Mouse (Mus musculus) myocyte (in vitro differentiated cells): ENCODE data around the gene Gemin4. TPM values are rescaled to one million over a fixed set of nuclear protein-coding genes. Genes with fewer than 3 reads are reported as not detected.
A peak's percentile ranks its signal among the peaks of the same experiment; 100 is the strongest.

ENCODE experiments used
- H3K27me3 ChIP-seq: one replicate; pipeline ENCODE4 v1.6.1; 2011; ENCODE audit not compliant: control insufficient read depth, insufficient read depth, insufficient read length
- H3K36me3 ChIP-seq: one replicate; pipeline ENCODE4 v1.6.1; 2011; ENCODE audit not compliant: control insufficient read depth, insufficient read depth
- H3K4me2 ChIP-seq: one replicate; pipeline ENCODE4 v1.6.1; 2011; ENCODE audit warnings: low read depth, control low read depth
- H3K4me3 ChIP-seq: one replicate; pipeline ENCODE4 v1.5.1; 2011; ENCODE audit warnings: mild to moderate bottlenecking, control low read depth, moderate library complexity
- H3K79me2 ChIP-seq: one replicate; pipeline ENCODE4 v1.6.1; 2011; ENCODE audit not compliant: control insufficient read depth, insufficient read depth
- H3ac ChIP-seq: one replicate; pipeline ENCODE4 v1.6.1; 2011; ENCODE audit not compliant: control insufficient read depth, insufficient read length
- CEBPB ChIP-seq: IDR thresholded peaks from 2 replicates; pipeline ENCODE4 v1.6.1; 2011; ENCODE audit warnings: mild to moderate bottlenecking, moderate library complexity; ENCODE audit not compliant: poor library complexity, insufficient read depth, severe bottlenecking
- E2F4 ChIP-seq: IDR thresholded peaks from one replicate; pipeline ENCODE4 v1.6.1; 2011; ENCODE audit warnings: mild to moderate bottlenecking, control low read depth, moderate library complexity; ENCODE audit not compliant: insufficient read depth
- MAX ChIP-seq: IDR thresholded peaks from one replicate; pipeline ENCODE4 v1.6.1; 2011; ENCODE audit warnings: low read depth, mild to moderate bottlenecking, control low read depth
- MYOD1 ChIP-seq, 3 experiments: IDR thresholded peaks; one replicate each; pipeline ENCODE4 v1.6.1; 2011; ENCODE audit warnings: control low read depth in 2 of 3, low read depth in 2 of 3, mild to moderate bottlenecking in 2 of 3, moderate library complexity in 1 of 3; ENCODE audit not compliant: insufficient read length in 2 of 3, control insufficient read depth in 1 of 3
- MYOG ChIP-seq, 3 experiments: IDR thresholded peaks; one replicate each; pipeline ENCODE4 v1.6.1; 2011; ENCODE audit warnings: control low read depth in 2 of 3, low read depth in 2 of 3, mild to moderate bottlenecking in 2 of 3; ENCODE audit not compliant: insufficient read length in 2 of 3, control insufficient read depth in 1 of 3, insufficient read depth in 1 of 3
- POLR2A ChIP-seq: IDR thresholded peaks from one replicate; pipeline ENCODE4 v1.6.1; 2011; ENCODE audit warnings: low read depth, mild to moderate bottlenecking, control low read depth, moderate library complexity; ENCODE audit not compliant: insufficient read length
- POLR2AphosphoS2 ChIP-seq: IDR thresholded peaks from one replicate; pipeline ENCODE4 v1.6.1; 2011; ENCODE audit warnings: low read depth, control low read depth; ENCODE audit not compliant: insufficient read length
- REST ChIP-seq: IDR thresholded peaks from one replicate; pipeline ENCODE4 v1.6.1; 2011; ENCODE audit warnings: mild to moderate bottlenecking, control low read depth, moderate library complexity; ENCODE audit not compliant: insufficient read depth, insufficient read length
- SRF ChIP-seq: IDR thresholded peaks from one replicate; pipeline ENCODE4 v1.6.1; 2011; ENCODE audit warnings: low read depth; ENCODE audit not compliant: control insufficient read depth, insufficient read length
- TCF12 ChIP-seq: IDR thresholded peaks from one replicate; pipeline ENCODE4 v1.6.1; 2011; ENCODE audit warnings: mild to moderate bottlenecking, control low read depth; ENCODE audit not compliant: poor library complexity, insufficient read depth, severe bottlenecking
- TCF3 ChIP-seq: IDR thresholded peaks from one replicate; pipeline ENCODE4 v1.6.1; 2011; ENCODE audit warnings: low read depth, control low read depth; ENCODE audit not compliant: insufficient read length
- USF1 ChIP-seq: IDR thresholded peaks from one replicate; pipeline ENCODE4 v1.6.1; 2011; ENCODE audit warnings: low read depth, mild to moderate bottlenecking, control low read depth, moderate library complexity
- polyA plus RNA-seq: library from polyadenylated mRNA; unstranded; fragments of >200 nt; fragmentation: generic; extraction: Trizol; gene quantifications from one replicate; pipeline ENCODE4 v1.2.1, GENCODE M21; 2012; ENCODE audit warnings: missing spikeins

Gemin4 gene
- polyA plus RNA-seq, 1 experiment: 10.7 TPM

DNA sequence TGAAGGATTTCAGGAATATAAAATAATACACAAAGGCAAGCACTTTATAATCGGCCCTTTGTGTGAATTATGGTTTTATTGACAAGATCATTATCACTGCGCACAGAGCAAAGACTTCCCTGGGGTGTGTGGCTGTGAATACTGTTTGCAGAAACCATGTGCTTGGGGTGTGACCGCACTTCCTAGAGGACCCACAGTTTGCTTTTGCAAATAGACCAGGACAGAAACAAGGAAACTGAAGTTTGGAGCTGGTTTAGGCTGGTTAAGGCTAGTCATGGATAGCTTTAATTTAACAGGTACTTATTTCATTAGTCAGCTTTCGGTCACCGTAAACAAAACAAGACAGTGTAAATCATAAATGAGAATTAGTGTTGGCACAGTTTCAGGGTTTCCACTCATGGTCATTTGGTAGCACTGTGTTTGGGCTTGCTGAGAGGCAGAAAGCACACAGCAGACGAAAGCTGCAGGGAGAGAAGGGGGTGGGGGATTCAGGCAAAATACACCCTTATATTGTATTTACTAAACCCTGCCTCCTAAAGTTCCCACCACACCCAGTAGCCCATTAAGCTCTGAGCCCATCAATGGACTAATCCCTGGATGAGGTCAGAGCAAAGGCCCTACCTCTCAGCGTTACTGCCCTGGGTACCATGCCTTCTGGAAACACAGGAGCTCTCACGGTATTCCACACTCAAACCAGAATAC is 21.0 kb downstream of the Gemin4 start:
- H3ac ChIP-seq: no peak overlapping the region
- H3K36me3 ChIP-seq: no peaks in the 10 kb centered on the region
- no peak overlapping the region for H3K4me2 ChIP-seq
- no peak overlapping the region for H3K4me3 ChIP-seq
- H3K79me2 ChIP-seq: no peaks in the 10 kb centered on the region
- TF ChIP-seq E2F4 (no peak), REST (no peak), TCF3 (no peak), SRF (no peak), CEBPB (no peak), TCF12 (no peak), POLR2A (no peak), USF1 (no peak), POLR2AphosphoS2 (no peak), MYOD1 (IDR thresholded peaks at IDR 0.05; ENCODE audit: control insufficient read depth in 1 of 3, insufficient read length in 2 of 3, low read depth in 2 of 3) (no peak), MAX (no peak), MYOG (IDR thresholded peaks at IDR 0.05; ENCODE audit: control insufficient read depth in 1 of 3, insufficient read depth in 1 of 3, insufficient read length in 2 of 3, low read depth in 2 of 3) (no peak)
- H3K27me3 ChIP-seq: peaks cover 7% of the 10 kb centered on the region

DNA sequence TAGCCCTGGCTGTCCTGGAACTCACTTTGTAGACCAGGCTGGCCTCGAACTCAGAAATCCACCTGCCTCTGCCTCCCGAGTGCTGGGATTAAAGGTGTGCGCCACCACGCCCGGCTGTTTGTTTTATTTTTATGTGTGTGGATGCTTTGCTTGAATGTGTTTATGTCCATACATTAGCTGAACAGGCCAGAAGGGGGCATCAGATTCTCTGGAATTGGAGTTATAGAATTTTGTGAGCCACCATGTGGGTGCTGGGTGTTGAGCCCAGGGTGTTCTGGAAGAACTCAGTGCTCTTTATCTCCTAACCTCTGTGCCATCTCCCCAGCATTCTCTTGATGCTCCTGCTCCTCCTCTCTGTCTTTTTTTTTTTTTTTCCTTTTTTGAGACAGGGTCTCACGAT is 30.6 kb downstream of the Gemin4 start:
- Histone ChIP-seq H3K4me2 (no peak overlapping the region), H3K27me3 (peaks cover 4% of the 10 kb centered on the region), H3K36me3 (no peaks in the 10 kb centered on the region), H3K4me3 (no peak overlapping the region), H3K79me2 (no peaks in the 10 kb centered on the region), H3ac (no peak overlapping the region)
- TF ChIP-seq TCF3 (no peak), TCF12 (no peak), USF1 (no peak), POLR2A (no peak), SRF (no peak), MAX (no peak), MYOD1 (IDR thresholded peaks at IDR 0.05; ENCODE audit: control insufficient read depth in 1 of 3, insufficient read length in 2 of 3, low read depth in 2 of 3) (no peak), CEBPB (no peak), REST (no peak), MYOG (IDR thresholded peaks at IDR 0.05; ENCODE audit: control insufficient read depth in 1 of 3, insufficient read depth in 1 of 3, insufficient read length in 2 of 3, low read depth in 2 of 3) (no peak), POLR2AphosphoS2 (no peak), E2F4 (no peak)

GRCm38 (mm10) chr11:76183745-76184144 is 33.7 kb downstream of the Gemin4 start:
- peaks cover under 1% of the 10 kb centered on the region for H3K79me2 ChIP-seq
- no peaks in the 10 kb centered on the region for H3K27me3 ChIP-seq
- no peak for TF ChIP-seq SRF
- no peak for TF ChIP-seq E2F4
- no peak for TF ChIP-seq TCF3
- no peak for TF ChIP-seq MAX
- no peak for TF ChIP-seq CEBPB
- no peak for TF ChIP-seq POLR2A
- no peak for TF ChIP-seq USF1
- no peak for TF ChIP-seq POLR2AphosphoS2
- no peak for TF ChIP-seq TCF12
- TF ChIP-seq MYOG (IDR thresholded peaks at IDR 0.05; ENCODE audit: control insufficient read depth in 1 of 3, insufficient read depth in 1 of 3, insufficient read length in 2 of 3, low read depth in 2 of 3): no peak
- no peak for TF ChIP-seq REST
- TF ChIP-seq MYOD1 (IDR thresholded peaks at IDR 0.05; ENCODE audit: control insufficient read depth in 1 of 3, insufficient read length in 2 of 3, low read depth in 2 of 3): no peak
- H3ac ChIP-seq: no peak overlapping the region
- H3K4me3 ChIP-seq: no peak overlapping the region
- no peaks in the 10 kb centered on the region for H3K36me3 ChIP-seq
- H3K4me2 ChIP-seq: no peak overlapping the region

GRCm38 (mm10) chr11:76180146-76180540 is 37.3 kb downstream of the Gemin4 start:
- peak overlapping the region; percentile 99 for H3K4me3 ChIP-seq
- no peaks in the 10 kb centered on the region for H3K36me3 ChIP-seq
- peak overlapping the region; percentile 28 for H3ac ChIP-seq
- no peak for TF ChIP-seq REST
- no peak for TF ChIP-seq E2F4
- TF ChIP-seq MAX: no peak
- TF ChIP-seq TCF12: no peak
- no peak for TF ChIP-seq USF1
- no peak for TF ChIP-seq MYOD1 (IDR thresholded peaks at IDR 0.05; ENCODE audit: control insufficient read depth in 1 of 3, insufficient read length in 2 of 3, low read depth in 2 of 3)
- no peak for TF ChIP-seq POLR2A
- TF ChIP-seq MYOG (IDR thresholded peaks at IDR 0.05; ENCODE audit: control insufficient read depth in 1 of 3, insufficient read depth in 1 of 3, insufficient read length in 2 of 3, low read depth in 2 of 3): no peak
- no peak for TF ChIP-seq SRF
- TF ChIP-seq TCF3: no peak
- TF ChIP-seq CEBPB: no peak
- TF ChIP-seq POLR2AphosphoS2: no peak
- peak overlapping the region; percentile 76 for H3K4me2 ChIP-seq
- no peaks in the 10 kb centered on the region for H3K27me3 ChIP-seq
- H3K79me2 ChIP-seq: peaks cover 12% of the 10 kb centered on the region
